Mouse (Mus musculus) MEL (cell line): Measurements from ENCODE around the gene Hs6st3.

Source experiments
- BHLHE40 ChIP-seq: IDR thresholded peaks from 2 replicates; pipeline ENCODE4 v1.6.1; 2012; ENCODE audit warnings: low read depth, mild to moderate bottlenecking, inconsistent platforms, low read length, improper control_type of control experiment, borderline replicate concordance
- CHD1 ChIP-seq: IDR thresholded peaks from 2 replicates; pipeline ENCODE4 v1.6.1; 2012; ENCODE audit warnings: low read depth, mild to moderate bottlenecking, inconsistent platforms, low read length, improper control_type of control experiment
- CTCF ChIP-seq, 3 experiments: IDR thresholded peaks in 2 of 3; conservative IDR thresholded peaks in 1 of 3; 2 replicates each; pipeline ENCODE4 v1.5.1; 2011 to 2012; ENCODE audit warnings: low read length in 3 of 3, low read depth in 2 of 3, mild to moderate bottlenecking in 2 of 3, improper control_type of control experiment in 1 of 3, inconsistent platforms in 1 of 3, mixed read lengths in 1 of 3, moderate library complexity in 1 of 3; ENCODE audit not compliant: control insufficient read depth in 1 of 3, insufficient read depth in 1 of 3, poor library complexity in 1 of 3, severe bottlenecking in 1 of 3
- EP300 ChIP-seq, 2 experiments: IDR thresholded peaks; 2 replicates each; pipeline ENCODE4 v1.6.1; 2011; ENCODE audit warnings: improper control_type of control experiment in 2 of 2, low read length in 2 of 2, low read depth in 1 of 2, mild to moderate bottlenecking in 1 of 2
- GABPA ChIP-seq: IDR thresholded peaks from 2 replicates; pipeline ENCODE4 v1.6.1; 2012; ENCODE audit warnings: low read depth, mild to moderate bottlenecking, inconsistent platforms, low read length, improper control_type of control experiment, moderate library complexity
- GATA1 ChIP-seq: IDR thresholded peaks from 2 replicates; pipeline ENCODE4 v1.6.1; 2011; ENCODE audit warnings: low read depth, low read length, improper control_type of control experiment
- JUND ChIP-seq: IDR thresholded peaks from 2 replicates; pipeline ENCODE4 v1.6.1; 2011; ENCODE audit warnings: low read depth, mild to moderate bottlenecking, improper control_type of control experiment, low read length
- MEF2A ChIP-seq: IDR thresholded peaks from 2 replicates; pipeline ENCODE4 v1.6.1; 2014; ENCODE audit warnings: low read depth, mild to moderate bottlenecking, inconsistent platforms, low read length, improper control_type of control experiment; ENCODE audit not compliant: poor library complexity, insufficient replicate concordance, severe bottlenecking; ENCODE audit errors: extremely low read depth
- MXI1 ChIP-seq: IDR thresholded peaks from 2 replicates; pipeline ENCODE4 v1.6.1; 2011; ENCODE audit warnings: mild to moderate bottlenecking, low read depth, low read length, improper control_type of control experiment
- MYC ChIP-seq: IDR thresholded peaks from 2 replicates; pipeline ENCODE4 v1.6.1; 2011; ENCODE audit warnings: low read depth, mild to moderate bottlenecking, low read length, improper control_type of control experiment, moderate library complexity
- POLR2A ChIP-seq, 2 experiments: IDR thresholded peaks; 2 replicates each; pipeline ENCODE4 v1.6.1; 2011 to 2012; ENCODE audit warnings: low read length in 2 of 2, mild to moderate bottlenecking in 2 of 2, control low read depth in 1 of 2, improper control_type of control experiment in 1 of 2, low read depth in 1 of 2, moderate library complexity in 1 of 2; ENCODE audit not compliant: control insufficient read depth in 1 of 2, insufficient read depth in 1 of 2, poor library complexity in 1 of 2
- TAL1 ChIP-seq: IDR thresholded peaks from 2 replicates; pipeline ENCODE4 v1.6.1; 2012; ENCODE audit warnings: mild to moderate bottlenecking, inconsistent platforms, low read length, moderate library complexity, mixed read lengths
- TBP ChIP-seq: IDR thresholded peaks from 2 replicates; pipeline ENCODE4 v1.8.0; 2011; ENCODE audit warnings: low read depth, low read length, improper control_type of control experiment

DNA sequence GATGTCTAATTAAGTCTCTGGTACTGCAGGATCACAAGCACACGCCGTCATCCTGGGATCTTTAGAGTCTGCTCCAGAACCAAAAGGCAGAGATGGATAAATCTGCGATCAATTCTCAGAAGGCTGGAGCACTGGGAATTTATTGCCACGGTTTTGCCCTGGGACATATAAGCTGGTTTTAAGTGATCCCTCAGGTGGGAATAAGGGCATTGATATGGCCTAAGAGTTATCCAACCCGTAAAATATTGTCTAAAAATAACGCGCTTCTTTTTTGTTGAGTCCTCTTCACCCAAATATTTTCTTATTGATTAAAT lies 693.8 kb downstream of the Hs6st3 start:
- TF ChIP-seq GABPA (no peak), EP300 (IDR thresholded peaks at IDR 0.05; ENCODE audit: low read depth in 1 of 2, low read length in 2 of 2) (no peak), CTCF (IDR thresholded peaks at IDR 0.05 in 2 of 3, conservative IDR thresholded peaks at IDR 0.05 in 1 of 3; ENCODE audit: control insufficient read depth in 1 of 3, insufficient read depth in 1 of 3, low read depth in 2 of 3, low read length in 3 of 3, poor library complexity in 1 of 3, severe bottlenecking in 1 of 3) (no peak), GATA1 (no peak), POLR2A (IDR thresholded peaks at IDR 0.05; ENCODE audit: control insufficient read depth in 1 of 2, insufficient read depth in 1 of 2, low read depth in 1 of 2, low read length in 2 of 2, poor library complexity in 1 of 2) (no peak), BHLHE40 (no peak), TAL1 (no peak), MXI1 (no peak), CHD1 (no peak), TBP (no peak), JUND (no peak), MYC (no peak), MEF2A (no peak)
